Mouse (Mus musculus): ENCODE measurements around the gene Fap.

Fap gene

DNA sequence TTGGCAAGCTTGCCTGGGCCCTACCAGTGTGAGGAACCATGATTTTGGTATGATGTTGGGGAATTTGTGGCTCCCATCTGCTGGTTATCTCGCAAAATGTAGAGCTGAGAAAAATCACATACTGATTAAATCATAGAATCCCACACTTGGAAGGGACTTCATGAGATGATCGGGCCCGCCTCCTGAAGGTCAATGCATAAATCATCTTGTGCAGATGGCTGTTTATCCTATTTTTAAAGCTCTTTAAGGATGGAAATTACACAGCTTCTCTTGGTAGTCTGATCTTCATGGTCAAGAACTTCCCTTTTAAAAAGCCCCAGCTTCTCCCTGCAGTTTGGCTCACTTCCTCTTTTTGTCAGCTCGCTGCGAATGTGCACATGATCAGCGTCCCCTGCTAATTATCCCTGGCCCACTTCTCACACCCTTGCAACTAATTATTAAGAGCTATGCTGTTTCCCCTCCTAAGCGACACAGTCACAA, 113.6 kb downstream of the Fap start:
- peak; percentile 30 to 40 for DNase-seq (ENCODE audit: low read depth in 1 of 2, low spot score in 2 of 2)

DNA sequence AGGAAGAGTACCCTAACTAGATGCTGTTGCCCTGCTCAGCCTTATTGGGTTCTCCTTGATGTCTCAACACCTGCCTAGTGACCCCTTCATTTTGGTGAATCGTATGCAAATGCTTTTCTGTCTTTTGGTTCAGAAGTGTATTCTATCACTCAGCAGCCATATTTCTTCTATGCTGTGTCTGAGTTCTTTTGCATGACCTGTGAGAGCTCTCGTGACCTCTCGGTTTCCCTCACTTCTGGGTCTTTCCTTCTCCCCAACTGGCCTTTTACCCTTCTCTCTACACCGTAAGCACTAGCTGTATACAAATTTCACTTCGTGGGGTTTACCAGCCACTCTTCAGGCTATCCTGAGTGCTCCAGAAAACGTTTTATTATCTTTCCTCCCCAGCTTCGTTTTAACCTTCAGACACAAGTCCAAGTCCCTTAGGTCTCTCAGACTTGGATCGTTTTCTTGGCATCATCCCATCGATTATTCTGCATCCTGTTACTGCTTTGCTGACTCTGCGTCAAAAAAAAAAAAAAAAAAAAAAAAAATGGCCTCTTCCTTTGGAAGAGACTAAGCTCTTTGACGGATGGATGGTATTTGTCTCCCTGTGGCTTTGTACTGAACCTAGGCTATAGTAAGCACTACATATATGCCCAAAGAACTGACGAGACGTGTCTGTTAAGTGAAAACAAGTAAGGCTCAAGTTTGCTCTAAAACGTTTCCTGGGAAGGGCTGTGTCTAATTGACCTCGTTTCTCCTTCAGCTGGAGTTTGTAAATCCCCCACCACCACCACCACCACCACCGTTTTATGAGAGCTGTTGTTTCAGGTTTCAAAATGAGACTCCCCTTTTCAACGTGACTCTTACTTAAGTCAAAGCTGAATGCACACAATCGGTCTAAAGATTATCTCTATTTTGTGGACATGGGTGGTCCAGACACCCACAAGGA, 114.4 kb downstream of the Fap start:
- DNase-seq (ENCODE audit: low read depth in 1 of 2, low spot score in 2 of 2) = no peak

DNA sequence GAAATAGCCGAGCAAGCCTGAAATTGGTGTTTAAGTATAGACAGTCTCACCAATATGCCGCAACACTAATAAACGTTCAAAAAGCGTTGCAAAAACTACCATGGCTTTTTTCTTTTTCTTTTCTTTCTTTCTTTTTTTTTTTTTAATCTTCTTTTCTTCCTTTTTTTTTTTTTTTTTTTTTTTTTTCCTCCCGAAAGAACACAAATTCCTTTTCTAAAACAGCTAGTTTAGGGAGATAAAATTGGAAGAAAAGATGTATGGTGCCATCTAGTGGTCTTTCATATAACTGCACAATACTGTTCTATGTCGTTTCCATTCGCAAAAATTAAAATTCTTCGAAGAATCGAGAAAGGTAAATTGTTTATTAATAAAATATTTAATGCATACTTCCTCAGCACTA, 115.8 kb downstream of the Fap start:
- no peak for DNase-seq (ENCODE audit: low read depth in 1 of 2, low spot score in 2 of 2)

DNA sequence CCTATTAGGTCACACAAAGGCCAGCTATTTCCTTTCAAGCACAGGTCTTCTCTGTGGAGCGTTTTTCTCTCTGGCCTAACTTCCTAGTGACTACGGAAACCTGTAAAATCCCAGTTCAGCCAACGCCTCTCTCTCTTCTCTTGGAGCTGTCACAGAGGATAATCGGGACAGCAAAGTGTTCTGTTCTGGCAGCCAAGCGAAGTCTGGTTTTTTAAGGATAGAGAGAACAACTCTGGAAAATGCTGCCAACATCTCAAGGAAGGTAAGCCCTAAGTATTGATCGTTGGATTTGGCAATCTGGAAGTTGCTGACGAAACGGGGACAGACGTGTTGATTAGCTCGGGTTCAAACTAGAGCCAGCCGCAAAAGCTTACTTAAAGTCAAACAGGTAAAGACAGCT, 118.9 kb downstream of the Fap start:
- DNase-seq (ENCODE audit: low read depth in 1 of 2, low spot score in 2 of 2) = no peak

DNA sequence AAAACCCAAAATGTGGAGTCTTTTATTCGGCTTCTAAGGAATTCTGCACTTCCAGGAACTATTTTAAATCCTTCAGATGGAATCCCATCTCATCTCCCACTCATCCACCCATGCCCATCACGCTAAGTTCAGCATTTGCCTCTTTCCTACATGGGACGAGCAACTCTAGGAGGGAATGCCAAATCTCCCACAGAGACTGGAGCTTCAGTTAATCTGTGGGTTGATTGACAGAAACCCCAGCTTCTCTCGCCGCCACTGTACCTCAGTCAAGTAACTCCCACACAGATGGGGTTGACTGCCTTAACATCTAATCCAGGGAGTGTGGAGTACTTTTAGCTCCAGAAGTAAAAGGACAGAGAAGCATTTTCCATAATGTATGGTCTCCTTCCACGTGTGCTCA, 119.8 kb downstream of the Fap start:
- no peak for DNase-seq (ENCODE audit: low read depth in 1 of 2, low spot score in 2 of 2)
